Mouse (Mus musculus) inflammation-experienced regulatory T-cells, adult 6 months (primary cell): ENCODE measurements around the gene Sbf2. TPM values are rescaled to one million over a fixed set of nuclear protein-coding genes. Genes with fewer than 3 reads are reported as not detected.
"Not testable (repeated sequence)": the region's sequence is repeated elsewhere in the genome, so short reads cannot be mapped to it uniquely, and the experiment has no call there.

Experiments
- ATAC-seq: one replicate; pipeline ENCODE4 v1.8.0; 2017
- polyA plus RNA-seq, 3 experiments: library from polyadenylated mRNA; unstranded; fragments of 100-300 nt; shearing (Covaris generic); gene quantifications; one replicate each; pipeline ENCODE4 v1.2.1; 2017

Gene Sbf2
- polyA plus RNA-seq, 3 experiments from 2014 or later = 0.40 to 2.9 (median 2.1) TPM

DNA sequence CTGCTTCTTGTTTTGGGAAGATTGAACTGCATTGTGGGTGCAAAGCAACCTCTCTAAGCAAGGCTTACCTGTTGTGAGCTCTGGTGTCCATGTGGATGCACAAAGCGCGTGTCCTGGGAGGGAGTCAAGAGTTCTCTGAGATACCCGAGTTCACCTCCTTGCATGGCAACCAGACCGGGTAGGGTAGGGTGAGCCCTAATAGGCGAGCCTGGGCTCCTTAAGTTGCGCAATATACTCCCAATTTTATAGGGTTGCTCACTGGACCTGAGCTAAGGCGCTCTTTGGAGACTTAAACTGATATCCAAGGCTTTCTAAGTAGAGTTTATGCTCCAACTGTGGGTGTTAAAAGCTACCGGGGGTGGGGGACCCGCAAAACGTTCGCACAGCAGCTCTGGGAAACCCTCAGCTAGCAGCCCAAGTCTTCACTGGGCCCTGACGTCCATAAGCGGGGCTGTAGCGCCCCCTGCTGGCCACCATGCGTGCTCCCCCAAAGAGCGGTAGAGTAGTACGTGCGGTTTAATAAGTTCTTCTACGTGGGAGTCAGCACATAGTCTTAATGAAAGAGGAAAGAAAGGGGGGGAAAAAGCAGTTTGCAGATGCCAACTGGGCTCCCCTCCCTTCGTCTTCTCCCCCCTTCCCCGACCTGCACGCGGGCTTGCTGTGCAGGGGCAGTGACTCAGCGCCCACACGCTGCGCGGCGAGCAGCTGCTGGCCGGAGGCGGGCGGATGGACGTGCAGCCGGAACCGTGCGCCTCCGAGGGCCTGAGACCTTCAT lies 15.4 kb upstream of the Sbf2 start:
- ATAC-seq = peak; percentile 74

DNA sequence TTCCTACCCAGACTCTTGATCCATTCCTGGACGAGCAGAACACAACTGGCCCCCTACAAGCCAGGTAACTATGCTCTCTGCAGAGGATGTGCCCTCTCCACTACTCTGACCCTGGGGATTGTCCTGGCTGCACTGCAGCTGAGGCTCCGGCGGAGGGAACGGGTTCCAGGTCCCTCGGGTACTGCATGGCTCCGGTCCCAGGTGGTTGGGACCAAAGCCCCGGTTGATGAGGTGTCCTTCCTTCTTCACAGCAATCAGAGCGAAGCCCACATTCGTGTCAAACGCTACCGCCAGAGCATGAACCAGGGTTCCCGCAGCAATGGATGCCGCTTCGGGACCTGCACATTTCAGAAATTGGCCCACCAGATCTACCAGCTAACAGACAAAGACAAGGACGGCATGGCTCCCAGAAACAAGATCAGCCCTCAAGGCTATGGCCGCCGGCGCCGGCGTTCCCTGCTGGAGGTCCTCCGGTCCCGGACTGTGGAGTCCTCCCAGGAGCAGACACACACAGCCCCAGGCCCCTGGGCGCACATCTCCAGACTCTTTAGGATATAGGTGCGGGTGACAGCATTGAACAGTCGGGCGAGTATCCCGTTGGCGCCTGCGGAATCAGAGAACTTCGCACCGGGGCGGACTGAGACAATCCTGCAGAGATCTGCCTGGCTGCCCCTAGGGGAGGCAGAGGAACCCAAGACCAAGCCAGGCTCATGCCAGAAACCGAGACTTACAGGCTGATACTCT lies 14.1 kb upstream of the Sbf2 start:
- ATAC-seq = no peak

- ATAC-seq = no peak
Observed at GRCm38 (mm10) chr7:110628273-110628600, 13.5 kb upstream of the Sbf2 start.

GRCm38 (mm10) chr7:110627486-110628272 lies 13.0 kb upstream of the Sbf2 start, which contains the start of gene Adm:
Gene Adm (plus strand): TSS chr7:110627661.
- ATAC-seq = peak; percentile 31

DNA sequence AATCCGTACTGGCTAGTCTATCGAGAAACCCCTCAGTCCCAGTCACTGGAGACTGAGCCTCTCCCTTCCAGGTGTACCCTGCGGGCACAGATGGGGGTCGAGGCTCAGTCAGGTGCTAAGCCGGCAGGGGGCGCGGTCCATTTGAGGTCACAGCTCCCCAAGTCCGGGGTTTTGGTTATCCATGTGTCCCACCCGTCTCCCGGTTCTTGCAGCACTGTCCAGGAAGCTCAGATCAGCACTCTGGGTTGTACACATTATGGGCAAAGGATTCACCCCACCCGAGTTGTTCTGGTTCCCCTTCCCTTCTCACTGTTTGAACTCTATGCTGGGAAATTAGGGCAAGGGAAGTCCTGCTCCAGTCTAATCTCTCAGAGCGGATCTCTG lies 12.4 kb upstream of the Sbf2 start:
- ATAC-seq = no peak

GRCm38 (mm10) chr7:110626186-110627098 lies 11.7 kb upstream of the Sbf2 start:
- ATAC-seq = no peak

DNA sequence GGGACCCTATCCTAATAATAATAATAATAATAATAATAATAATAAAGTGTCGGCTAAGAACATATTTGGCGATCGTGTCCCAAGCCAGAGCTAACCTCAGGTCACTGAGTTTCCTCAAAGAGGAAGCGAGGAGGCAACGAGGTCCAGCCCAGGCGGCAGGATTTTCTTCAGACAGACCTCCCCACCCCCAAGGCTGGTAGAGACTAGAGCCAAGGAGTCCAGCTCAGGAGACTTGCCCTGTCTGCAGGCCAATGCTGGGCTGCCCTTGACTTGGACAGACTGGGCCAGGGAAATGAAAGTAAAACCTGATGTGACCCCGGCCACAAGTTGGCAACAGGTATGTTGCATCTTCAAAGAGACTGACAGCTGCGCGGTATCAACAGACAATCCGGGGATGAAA lies 10.8 kb upstream of the Sbf2 start:
- no peak for ATAC-seq

GRCm38 (mm10) chr7:110624961-110625360 lies 10.2 kb upstream of the Sbf2 start:
- ATAC-seq = no peak

DNA sequence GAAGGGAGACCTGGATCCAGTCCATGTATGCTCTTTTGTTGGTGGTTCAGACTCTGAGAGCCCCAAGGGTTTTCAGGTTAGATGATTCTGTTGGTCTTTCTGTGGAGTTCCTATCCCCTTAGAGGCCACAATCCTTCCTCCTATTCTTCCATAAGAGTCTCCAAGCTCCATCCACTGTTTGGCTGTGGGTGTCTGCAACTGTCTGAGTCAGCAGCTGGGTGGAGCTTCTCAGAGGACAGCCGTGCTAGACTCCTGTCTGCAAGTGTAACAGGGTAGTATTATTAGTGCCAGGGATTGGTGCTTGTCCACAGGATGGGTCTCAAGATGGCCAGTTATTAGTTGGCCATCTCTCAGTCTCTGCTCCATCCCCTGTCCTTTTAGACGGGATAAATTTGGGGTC lies 9.3 kb upstream of the Sbf2 start:
- ATAC-seq = no peak

DNA sequence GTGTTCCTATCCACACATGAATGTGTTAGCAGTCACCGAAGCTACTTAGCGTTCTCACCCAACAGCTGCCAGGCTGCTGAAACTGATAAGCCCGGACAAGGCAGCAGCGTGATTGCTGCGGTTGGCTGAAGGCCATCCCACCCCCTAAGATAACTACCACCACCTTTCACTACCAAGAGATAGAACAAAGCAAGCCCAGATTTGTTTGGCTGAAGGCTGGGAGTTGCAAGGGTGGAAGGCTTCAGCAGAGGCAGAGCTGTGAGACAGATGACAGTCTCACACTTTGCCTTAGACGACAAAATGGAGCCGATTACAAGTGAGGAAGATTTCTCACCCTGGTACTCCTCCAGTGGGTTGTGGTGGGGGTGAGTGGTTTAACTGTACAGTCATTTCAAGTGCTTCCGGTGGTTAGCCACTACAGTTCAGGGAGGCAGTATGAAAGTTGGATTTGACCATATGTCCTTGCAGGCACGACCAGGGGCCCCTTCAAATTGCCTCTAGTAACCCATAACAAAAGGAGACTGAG lies 4.4 kb upstream of the Sbf2 start:
- peak; percentile 29 for ATAC-seq

DNA sequence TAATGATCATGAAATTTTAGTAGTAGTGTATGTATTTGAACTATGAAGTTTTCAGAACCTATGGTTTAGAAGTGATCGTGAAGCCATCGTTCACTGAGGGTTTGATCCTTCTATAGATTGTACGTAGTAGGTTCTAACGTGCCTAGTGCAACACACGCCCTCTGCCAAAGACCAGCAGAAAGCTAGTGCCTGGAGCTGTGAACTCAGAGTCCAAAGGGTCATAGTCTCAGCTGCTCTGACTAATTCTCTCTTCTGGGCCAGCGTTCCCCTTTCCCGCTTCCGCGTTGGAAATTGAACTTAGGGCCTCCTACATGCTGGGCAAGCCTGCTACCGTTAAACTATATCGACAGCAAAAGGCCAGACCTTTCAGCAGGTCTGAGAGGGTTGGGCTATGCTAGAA lies 1.1 kb upstream of the Sbf2 start:
- no peak for ATAC-seq

GRCm38 (mm10) chr7:110615151-110615631 lies 469 bp upstream of the Sbf2 start:
- ATAC-seq = no peak

- no peak for ATAC-seq
Observed at GRCm38 (mm10) chr7:110613381-110614132, 1.2 kb downstream of the Sbf2 start.

- ATAC-seq = no peak
Observed at GRCm38 (mm10) chr7:110606906-110607305, 7.8 kb downstream of the Sbf2 start.

DNA sequence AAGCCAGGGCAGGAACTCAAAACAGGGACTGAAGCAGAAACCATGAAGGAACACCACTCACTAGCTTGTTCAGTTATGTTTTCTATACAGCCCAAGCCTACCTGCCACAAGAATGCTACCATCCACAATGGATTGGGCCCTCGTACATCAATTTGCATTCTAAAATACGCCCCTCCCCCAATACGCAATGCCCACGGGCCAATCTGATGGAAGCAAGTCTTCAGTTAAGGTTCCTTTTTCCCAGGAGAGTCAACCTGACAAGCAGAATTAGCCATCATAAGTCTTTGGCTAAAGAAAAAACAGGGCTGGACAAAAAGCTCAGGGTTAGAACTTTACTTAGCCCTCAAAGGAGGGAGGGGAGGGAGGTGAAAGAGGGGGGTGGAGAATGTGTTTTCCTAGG lies 9.2 kb downstream of the Sbf2 start:
- ATAC-seq = no peak

GRCm38 (mm10) chr7:110597141-110597540 lies 17.6 kb downstream of the Sbf2 start:
- ATAC-seq = no peak

DNA sequence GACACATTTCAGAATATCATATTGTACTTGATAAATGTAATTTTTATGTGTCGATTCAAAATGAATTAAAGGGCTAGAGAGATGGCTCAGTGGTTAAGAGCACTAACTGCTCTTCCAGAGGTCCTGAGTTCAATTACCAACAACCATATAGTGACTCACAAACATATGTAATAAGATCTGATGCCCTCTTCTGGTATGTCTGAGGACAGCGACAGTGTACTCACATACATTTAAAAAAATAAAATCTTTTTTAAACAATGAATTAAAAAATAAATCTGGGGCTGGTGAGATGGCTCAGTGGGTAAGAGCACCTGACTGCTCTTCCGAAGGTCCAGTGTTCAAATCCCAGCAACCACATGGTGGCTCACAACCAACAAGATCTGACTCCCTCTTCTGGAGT lies 20.7 kb downstream of the Sbf2 start:
- not testable (repeated sequence) for ATAC-seq

DNA sequence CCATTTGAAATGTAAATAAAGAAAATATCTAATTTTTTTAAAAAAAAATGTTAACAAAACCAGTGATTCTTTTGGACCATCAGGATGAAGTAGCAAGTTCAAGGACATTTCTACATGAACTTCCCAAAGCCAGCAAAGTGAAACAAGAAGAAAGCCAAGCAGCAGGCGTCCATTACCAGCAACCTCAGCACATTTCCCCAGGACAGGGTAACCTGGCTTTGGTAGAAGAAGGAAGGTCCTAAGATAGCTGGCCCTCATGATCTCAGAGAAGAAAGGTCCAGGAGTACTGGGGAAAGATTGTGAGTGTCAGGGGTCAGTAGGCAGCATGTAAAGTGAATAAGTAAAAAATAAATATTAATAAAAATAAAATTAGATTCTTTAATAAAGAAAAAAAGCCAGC lies 27.0 kb downstream of the Sbf2 start:
- no peak for ATAC-seq

- ATAC-seq = no peak
Observed at GRCm38 (mm10) chr7:110585250-110585649, 29.5 kb downstream of the Sbf2 start.

- ATAC-seq = no peak
Observed at GRCm38 (mm10) chr7:110584159-110584558, 30.6 kb downstream of the Sbf2 start.

DNA sequence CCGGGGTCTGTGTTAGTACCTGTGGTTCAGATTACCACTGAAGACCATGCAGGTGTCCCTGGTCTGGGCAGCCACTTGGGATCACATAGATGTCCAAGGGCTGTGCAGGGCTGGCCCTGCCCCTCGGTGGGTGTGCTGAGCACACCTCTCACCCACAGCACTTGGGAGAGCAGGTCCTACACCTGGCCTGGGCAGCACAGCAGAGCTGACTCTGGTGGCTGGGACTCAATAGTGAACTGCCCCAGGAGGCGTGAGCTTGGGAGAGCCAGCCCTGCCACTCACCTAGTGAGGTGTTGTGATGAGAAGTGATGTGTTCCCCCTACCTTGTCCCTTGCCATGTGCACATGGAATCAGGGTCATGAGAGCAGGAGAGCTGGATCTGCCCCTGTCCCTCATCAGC lies 31.0 kb downstream of the Sbf2 start:
- no peak for ATAC-seq
